Mouse (Mus musculus) heart, adult 8-10 months (tissue): ENCODE data around the gene Qpct. TPM values are rescaled to one million over a fixed set of nuclear protein-coding genes. Genes with fewer than 3 reads are reported as not detected.

Experiments
- DNase-seq: peaks from one replicate; pipeline ENCODE4 v3.0.0; 2022; ENCODE audit warnings: low spot score
- total RNA-seq, 4 experiments: library from RNA; stranded (reverse); gene quantifications; 2 replicates each; pipeline ENCODE4 v1.2.4; 2022

The Qpct gene
- 1 to 10 TPM; 3.7 to 4.7 (median 4.5) TPM for total RNA-seq

GRCm38 (mm10) chr17:79051606-79052005, at the start of gene Qpct:
Gene Qpct (plus strand): TSS chr17:79051906.
- DNase-seq: no peak

GRCm38 (mm10) chr17:79013625-79014024, 38.1 kb upstream of the Qpct start:
- no peak for DNase-seq

GRCm38 (mm10) chr17:79014911-79015685, 36.6 kb upstream of the Qpct start:
- DNase-seq: no peak

- no peak for DNase-seq
These were observed 35.9 kb upstream of the Qpct start for GRCm38 (mm10) chr17:79015831-79016230.

- no peak for DNase-seq
These were observed 33.3 kb upstream of the Qpct start for GRCm38 (mm10) chr17:79018422-79018821.

GRCm38 (mm10) chr17:79019726-79020207, 31.9 kb upstream of the Qpct start:
- DNase-seq: peak; percentile 12

GRCm38 (mm10) chr17:79020208-79020983, 31.3 kb upstream of the Qpct start, which contains the start of gene Prkd3:
Gene Prkd3 (minus strand): TSS chr17:79020816.
- peak; percentile 35 for DNase-seq

- no peak for DNase-seq
These were observed 30.7 kb upstream of the Qpct start for GRCm38 (mm10) chr17:79020984-79021335.

- DNase-seq: no peak
These were observed 29.0 kb upstream of the Qpct start for GRCm38 (mm10) chr17:79022746-79023145.

- no peak for DNase-seq
These were observed 27.2 kb upstream of the Qpct start for GRCm38 (mm10) chr17:79024544-79024943.

- no peak for DNase-seq
These were observed 22.5 kb upstream of the Qpct start for GRCm38 (mm10) chr17:79029226-79029625.

GRCm38 (mm10) chr17:79031569-79031968, 20.1 kb upstream of the Qpct start:
- no peak for DNase-seq

- DNase-seq: no peak
These were observed 18.9 kb upstream of the Qpct start for GRCm38 (mm10) chr17:79032782-79033181.

GRCm38 (mm10) chr17:79039660-79040059, 12.0 kb upstream of the Qpct start:
- no peak for DNase-seq

- DNase-seq: no peak
These were observed 8.0 kb upstream of the Qpct start for GRCm38 (mm10) chr17:79043705-79044104.

GRCm38 (mm10) chr17:79052088-79052812, 544 bp downstream of the Qpct start:
- DNase-seq: peak; percentile 34

GRCm38 (mm10) chr17:79058271-79058670, 6.6 kb downstream of the Qpct start:
- DNase-seq: no peak

- DNase-seq: no peak
These were observed 8.5 kb downstream of the Qpct start for GRCm38 (mm10) chr17:79060221-79060620.

- no peak for DNase-seq
These were observed 12.5 kb downstream of the Qpct start for GRCm38 (mm10) chr17:79064250-79064649.

GRCm38 (mm10) chr17:79068581-79068980, 16.9 kb downstream of the Qpct start:
- DNase-seq: no peak

- peak; percentile 15 for DNase-seq
These were observed 17.3 kb downstream of the Qpct start for GRCm38 (mm10) chr17:79069019-79069418.
